Mouse (Mus musculus): ENCODE results near the gene Dmpk. TPM values are rescaled to one million over a fixed set of nuclear protein-coding genes. Genes with fewer than 3 reads are reported as not detected.

Dmpk gene
- polyA plus RNA-seq, 1 experiment, result 6.0 TPM

GRCm38 (mm10) chr7:19083096-19083495 lies 553 bp upstream of the Dmpk start:
- H3K36me3 ChIP-seq (ENCODE audit: control insufficient read depth), result peaks cover 60% of the 10 kb centered on the region
- H3K4me1 ChIP-seq (ENCODE audit: control insufficient read depth), result peaks cover 48% of the 10 kb centered on the region
- TF ChIP-seq GATA1 (IDR thresholded peaks at IDR 0.05; ENCODE audit: low read length), result no peak
- no peak for TF ChIP-seq TAL1 (IDR thresholded peaks at IDR 0.05; ENCODE audit: low read length)
- H3K9me3 ChIP-seq (ENCODE audit: control insufficient read depth, low read length), result no peaks in the 10 kb centered on the region
- H3K27me3 ChIP-seq (ENCODE audit: control insufficient read depth), result peaks cover 3% of the 10 kb centered on the region
- H3K4me3 ChIP-seq (replicated peaks), result no peak overlapping the region

GRCm38 (mm10) chr7:19084277-19084771 lies 675 bp downstream of the Dmpk start:
- peak overlapping the region; percentile 28 for H3K4me3 ChIP-seq (replicated peaks)
- no peaks in the 10 kb centered on the region for H3K9me3 ChIP-seq (ENCODE audit: control insufficient read depth, low read length)
- TF ChIP-seq TAL1 (IDR thresholded peaks at IDR 0.05; ENCODE audit: low read length) (no peak), GATA1 (IDR thresholded peaks at IDR 0.05; ENCODE audit: low read length) (no peak)
- peaks cover 3% of the 10 kb centered on the region for H3K27me3 ChIP-seq (ENCODE audit: control insufficient read depth)
- H3K36me3 ChIP-seq (ENCODE audit: control insufficient read depth), result peaks cover 50% of the 10 kb centered on the region
- peaks cover 49% of the 10 kb centered on the region for H3K4me1 ChIP-seq (ENCODE audit: control insufficient read depth)

- Histone ChIP-seq H3K27me3 (ENCODE audit: control insufficient read depth) (peaks cover 3% of the 10 kb centered on the region), H3K36me3 (ENCODE audit: control insufficient read depth) (peaks cover 44% of the 10 kb centered on the region), H3K4me3 (replicated peaks) (no peak overlapping the region), H3K9me3 (ENCODE audit: control insufficient read depth, low read length) (no peaks in the 10 kb centered on the region), H3K4me1 (ENCODE audit: control insufficient read depth) (peaks cover 49% of the 10 kb centered on the region)
- no peak for TF ChIP-seq TAL1 (IDR thresholded peaks at IDR 0.05; ENCODE audit: low read length)
- TF ChIP-seq GATA1 (IDR thresholded peaks at IDR 0.05; ENCODE audit: low read length), result no peak
These were observed 1.3 kb downstream of the Dmpk start for GRCm38 (mm10) chr7:19084921-19085473.

GRCm38 (mm10) chr7:19085495-19085894 lies 1.8 kb downstream of the Dmpk start:
- Histone ChIP-seq H3K27me3 (ENCODE audit: control insufficient read depth) (peaks cover 3% of the 10 kb centered on the region), H3K4me1 (ENCODE audit: control insufficient read depth) (peaks cover 49% of the 10 kb centered on the region)

GRCm38 (mm10) chr7:19086042-19086441 lies 2.4 kb downstream of the Dmpk start:
- Histone ChIP-seq H3K27me3 (ENCODE audit: control insufficient read depth) (peaks cover 3% of the 10 kb centered on the region), H3K9me3 (ENCODE audit: control insufficient read depth, low read length) (no peaks in the 10 kb centered on the region), H3K36me3 (ENCODE audit: control insufficient read depth) (peaks cover 36% of the 10 kb centered on the region), H3K4me1 (ENCODE audit: control insufficient read depth) (peaks cover 49% of the 10 kb centered on the region), H3K4me3 (replicated peaks) (peak overlapping the region; percentile 57)
- no peak for TF ChIP-seq TAL1 (IDR thresholded peaks at IDR 0.05; ENCODE audit: low read length)
- TF ChIP-seq GATA1 (IDR thresholded peaks at IDR 0.05; ENCODE audit: low read length), result peak; percentile 53; the same call in 1 of the 2 replicates

More at GRCm38 (mm10) chr7:19085495-19085894, 1.8 kb downstream of the Dmpk start:
- peak overlapping the region; percentile 57 for H3K4me3 ChIP-seq (replicated peaks)
- H3K36me3 ChIP-seq (ENCODE audit: control insufficient read depth), result peaks cover 39% of the 10 kb centered on the region
- no peaks in the 10 kb centered on the region for H3K9me3 ChIP-seq (ENCODE audit: control insufficient read depth, low read length)
- TF ChIP-seq TAL1 (IDR thresholded peaks at IDR 0.05; ENCODE audit: low read length) (no peak), GATA1 (IDR thresholded peaks at IDR 0.05; ENCODE audit: low read length) (no peak)

GRCm38 (mm10) chr7:19086760-19087159 lies 3.1 kb downstream of the Dmpk start:
- Histone ChIP-seq H3K9me3 (ENCODE audit: control insufficient read depth, low read length) (no peaks in the 10 kb centered on the region), H3K4me1 (ENCODE audit: control insufficient read depth) (peaks cover 49% of the 10 kb centered on the region), H3K27me3 (ENCODE audit: control insufficient read depth) (peaks cover 10% of the 10 kb centered on the region), H3K36me3 (ENCODE audit: control insufficient read depth) (peaks cover 29% of the 10 kb centered on the region), H3K4me3 (replicated peaks) (no peak overlapping the region)
- TF ChIP-seq GATA1 (IDR thresholded peaks at IDR 0.05; ENCODE audit: low read length) (no peak), TAL1 (IDR thresholded peaks at IDR 0.05; ENCODE audit: low read length) (no peak)

GRCm38 (mm10) chr7:19088813-19089212 lies 5.2 kb downstream of the Dmpk start:
- H3K4me3 ChIP-seq (replicated peaks), result no peak overlapping the region
- H3K9me3 ChIP-seq (ENCODE audit: control insufficient read depth, low read length), result no peaks in the 10 kb centered on the region
- no peak for TF ChIP-seq GATA1 (IDR thresholded peaks at IDR 0.05; ENCODE audit: low read length)
- no peak for TF ChIP-seq TAL1 (IDR thresholded peaks at IDR 0.05; ENCODE audit: low read length)
- H3K27me3 ChIP-seq (ENCODE audit: control insufficient read depth), result peaks cover 21% of the 10 kb centered on the region
- H3K4me1 ChIP-seq (ENCODE audit: control insufficient read depth), result peaks cover 67% of the 10 kb centered on the region
- peaks cover 16% of the 10 kb centered on the region for H3K36me3 ChIP-seq (ENCODE audit: control insufficient read depth)

GRCm38 (mm10) chr7:19091913-19092312 lies 8.3 kb downstream of the Dmpk start:
- H3K36me3 ChIP-seq (ENCODE audit: control insufficient read depth), result peaks cover 14% of the 10 kb centered on the region
- H3K27me3 ChIP-seq (ENCODE audit: control insufficient read depth), result peaks cover 45% of the 10 kb centered on the region
- TF ChIP-seq TAL1 (IDR thresholded peaks at IDR 0.05; ENCODE audit: low read length) (no peak), GATA1 (IDR thresholded peaks at IDR 0.05; ENCODE audit: low read length) (no peak)
- H3K4me3 ChIP-seq (replicated peaks), result no peak overlapping the region
- H3K4me1 ChIP-seq (ENCODE audit: control insufficient read depth), result peaks cover 69% of the 10 kb centered on the region
- no peaks in the 10 kb centered on the region for H3K9me3 ChIP-seq (ENCODE audit: control insufficient read depth, low read length)

GRCm38 (mm10) chr7:19092381-19093173 lies 8.9 kb downstream of the Dmpk start:
- no peak for TF ChIP-seq GATA1 (IDR thresholded peaks at IDR 0.05; ENCODE audit: low read length)
- no peak for TF ChIP-seq TAL1 (IDR thresholded peaks at IDR 0.05; ENCODE audit: low read length)
- no peaks in the 10 kb centered on the region for H3K9me3 ChIP-seq (ENCODE audit: control insufficient read depth, low read length)
- peaks cover 69% of the 10 kb centered on the region for H3K4me1 ChIP-seq (ENCODE audit: control insufficient read depth)
- H3K27me3 ChIP-seq (ENCODE audit: control insufficient read depth), result peaks cover 52% of the 10 kb centered on the region
- H3K4me3 ChIP-seq (replicated peaks), result peak overlapping the region; percentile 74
- H3K36me3 ChIP-seq (ENCODE audit: control insufficient read depth), result peaks cover 11% of the 10 kb centered on the region
